Mouse (Mus musculus) T-cell, adult 2 months (primary cell): ENCODE data around the gene Kif2c.
A peak's percentile ranks its signal among the peaks of the same experiment; 100 is the strongest.

Source experiments
- DNase-seq: peaks from one replicate; pipeline ENCODE4 v3.0.0; 2022; ENCODE audit warnings: low spot score

The Kif2c gene

DNA sequence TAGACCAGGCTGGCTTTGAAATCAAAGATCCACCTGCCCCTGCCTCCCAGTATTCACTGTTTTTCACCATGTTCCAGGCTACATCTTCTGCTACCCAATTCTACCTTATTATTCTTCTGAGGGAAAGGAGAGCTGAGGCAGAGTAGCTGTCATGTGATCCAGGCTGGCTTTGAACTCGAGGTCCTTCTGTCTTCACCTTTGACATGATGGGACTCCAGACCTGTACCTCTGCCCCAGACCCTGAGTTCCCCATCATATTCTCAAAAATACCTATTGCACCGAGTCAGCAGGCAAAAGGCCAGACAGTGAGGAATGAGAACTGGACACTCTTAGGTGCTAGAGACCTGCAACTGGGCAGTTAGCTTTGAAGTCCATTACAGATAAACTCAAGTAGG lies 47.8 kb downstream of the Kif2c start:
- no peak for DNase-seq

DNA sequence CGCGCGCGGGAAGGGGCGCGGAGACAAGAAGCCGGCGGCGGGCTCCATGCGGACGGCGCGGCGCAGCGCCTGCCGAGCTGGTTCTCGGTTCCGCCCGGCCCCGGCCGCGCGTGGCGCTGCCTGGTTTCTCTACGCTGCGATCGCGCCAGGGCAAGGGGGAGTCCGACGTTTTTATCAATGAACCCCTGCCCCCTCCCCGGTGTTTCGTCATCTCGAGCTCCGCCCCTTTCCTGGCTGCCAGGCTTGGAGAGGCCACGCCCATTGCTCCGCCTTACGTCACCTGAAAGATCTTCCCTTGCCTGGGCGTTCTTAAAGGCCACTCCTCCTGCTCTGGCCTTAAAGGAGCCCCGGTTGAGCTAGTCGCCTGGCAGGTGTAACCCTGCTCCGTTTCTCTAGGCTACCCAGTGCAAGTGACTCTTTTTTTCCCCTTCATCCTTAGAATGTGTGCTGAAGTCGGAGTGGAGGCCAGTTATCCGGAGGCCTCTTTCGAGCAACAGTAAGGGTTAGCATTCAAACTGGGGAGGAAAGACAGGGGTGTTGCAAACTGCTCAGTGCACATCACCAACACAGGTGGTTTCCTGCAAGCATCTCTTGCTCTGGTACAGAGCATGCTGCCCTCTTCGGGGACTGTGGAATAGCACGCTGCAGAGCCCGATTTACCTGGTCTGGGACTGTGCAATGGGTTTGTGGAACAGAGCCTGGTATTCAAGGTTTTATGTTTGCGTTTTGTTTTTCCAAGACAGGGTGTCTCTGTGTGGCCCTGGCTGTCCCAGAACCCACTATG lies 48.4 kb downstream of the Kif2c start, which contains the start of gene Plk3:
TSS of gene Plk3 (minus strand) at position 147 of the 784 bp plus-strand sequence.
- DNase-seq = peak; percentile 98

DNA sequence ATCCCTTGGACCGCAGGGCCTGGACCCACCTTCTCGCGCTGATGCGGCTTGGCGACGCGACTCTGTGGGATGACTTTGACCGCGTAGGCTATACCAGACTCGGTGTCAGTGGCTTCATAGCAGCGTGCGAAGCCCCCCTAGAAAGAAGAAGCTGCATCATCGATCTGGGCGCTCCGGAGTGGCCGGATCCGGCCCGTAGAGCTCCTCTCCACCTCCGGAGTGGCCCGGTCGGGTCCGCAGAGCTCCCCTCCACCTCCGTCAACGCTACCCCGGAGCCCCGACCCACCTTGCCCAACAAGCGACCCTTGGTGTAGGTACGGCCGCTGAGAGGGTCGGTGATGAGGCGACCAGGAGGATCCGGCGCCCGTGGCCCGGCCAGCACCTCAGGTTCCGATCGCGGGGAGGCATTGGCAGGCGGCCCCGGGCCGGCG lies 49.1 kb downstream of the Kif2c start:
- no peak for DNase-seq

DNA sequence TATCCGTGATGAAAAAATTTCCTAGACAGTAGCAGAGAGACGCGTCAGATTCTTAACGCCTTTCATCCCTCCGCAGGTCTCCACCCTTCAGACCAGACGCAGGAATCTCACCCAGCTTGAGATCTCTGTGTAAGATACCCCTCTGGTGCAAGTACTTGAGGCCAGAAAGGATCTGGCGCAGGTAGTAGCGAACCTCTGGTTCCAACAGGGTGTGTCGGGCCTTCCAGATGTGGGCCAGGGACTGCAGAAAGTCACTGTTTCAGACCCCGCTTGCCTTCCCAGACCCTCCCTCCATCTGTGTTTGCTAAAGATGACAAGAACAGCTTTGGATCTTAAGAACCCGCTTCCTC lies 49.7 kb downstream of the Kif2c start:
- DNase-seq = no peak

DNA sequence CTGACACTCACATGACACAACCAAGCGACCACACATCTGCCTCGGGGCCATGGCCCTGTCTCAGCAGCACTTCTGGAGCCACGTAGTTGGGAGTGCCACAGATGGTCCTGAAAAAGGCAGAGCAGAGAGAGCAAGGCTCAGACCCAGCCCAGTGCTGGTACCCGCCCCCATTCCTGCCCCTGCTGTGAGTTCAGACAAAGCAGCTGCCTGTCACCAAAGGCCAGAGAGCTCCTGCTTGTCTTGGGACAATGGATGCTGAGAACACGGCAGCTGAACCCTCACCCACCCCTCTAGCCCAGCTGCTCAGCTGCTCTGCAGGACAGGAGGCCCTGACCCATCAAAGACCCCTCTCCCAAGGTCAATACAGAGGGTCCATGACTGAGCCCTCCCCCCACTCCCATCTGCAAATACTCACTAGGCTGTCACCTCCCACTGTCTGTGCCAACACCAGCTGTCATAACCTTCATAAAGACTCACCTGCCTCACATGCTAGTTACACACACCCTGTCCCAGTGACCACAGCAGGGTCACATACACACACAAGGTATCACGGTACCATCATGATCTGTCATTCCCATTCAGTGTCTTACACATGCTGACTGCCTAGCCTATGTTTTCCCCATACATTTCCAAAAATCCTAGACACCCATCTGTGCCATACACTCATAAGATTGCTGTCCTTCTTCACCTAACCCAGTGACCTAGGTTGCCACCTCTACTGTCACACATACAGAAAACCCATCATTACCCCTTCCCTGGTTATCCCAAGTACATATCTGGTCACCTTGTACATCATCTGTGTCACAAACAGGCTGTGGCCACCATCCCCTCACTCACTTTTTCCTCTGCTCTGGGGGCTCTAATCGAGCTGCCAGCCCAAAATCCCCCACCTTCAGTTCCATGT lies 50.3 kb downstream of the Kif2c start:
- DNase-seq = no peak

DNA sequence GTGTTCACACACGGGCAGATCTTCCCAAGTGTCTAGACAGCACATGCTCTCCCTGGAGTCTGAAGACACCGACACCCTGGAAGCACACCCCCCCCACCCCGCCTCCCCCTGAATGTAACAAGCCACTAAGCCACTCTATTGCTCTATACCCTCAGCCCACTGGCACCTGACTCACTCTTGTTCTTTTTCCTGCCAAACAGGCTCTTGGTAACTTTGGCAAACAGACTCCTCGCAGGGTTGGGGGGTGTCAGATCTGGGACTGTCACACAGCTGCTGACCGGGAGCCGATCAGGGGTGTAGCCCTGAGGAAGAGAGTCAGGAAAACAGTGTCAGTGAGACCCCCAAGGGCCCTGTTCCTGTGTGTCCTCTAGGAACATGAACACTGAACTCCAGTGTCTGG lies 51.2 kb downstream of the Kif2c start:
- no peak for DNase-seq

DNA sequence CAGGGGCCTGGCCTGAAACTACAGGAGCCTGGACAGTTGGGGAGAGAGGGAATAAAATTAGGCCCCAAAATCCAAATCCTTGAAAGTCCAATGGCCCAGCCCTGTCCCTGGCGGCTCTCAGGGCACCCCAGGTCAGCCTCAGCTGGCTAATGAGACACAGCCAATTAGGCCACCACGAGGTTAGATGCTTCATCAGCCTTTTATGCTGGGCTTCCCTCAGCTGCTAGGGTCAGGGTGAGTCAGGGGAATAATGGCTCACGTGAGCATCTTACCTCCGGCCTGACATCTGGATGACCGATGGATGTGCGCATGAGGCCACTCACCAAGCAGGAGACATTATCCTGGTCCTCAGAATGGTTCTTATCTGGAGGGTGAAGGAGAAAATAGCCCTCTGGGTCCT lies 51.6 kb downstream of the Kif2c start:
- DNase-seq = no peak

DNA sequence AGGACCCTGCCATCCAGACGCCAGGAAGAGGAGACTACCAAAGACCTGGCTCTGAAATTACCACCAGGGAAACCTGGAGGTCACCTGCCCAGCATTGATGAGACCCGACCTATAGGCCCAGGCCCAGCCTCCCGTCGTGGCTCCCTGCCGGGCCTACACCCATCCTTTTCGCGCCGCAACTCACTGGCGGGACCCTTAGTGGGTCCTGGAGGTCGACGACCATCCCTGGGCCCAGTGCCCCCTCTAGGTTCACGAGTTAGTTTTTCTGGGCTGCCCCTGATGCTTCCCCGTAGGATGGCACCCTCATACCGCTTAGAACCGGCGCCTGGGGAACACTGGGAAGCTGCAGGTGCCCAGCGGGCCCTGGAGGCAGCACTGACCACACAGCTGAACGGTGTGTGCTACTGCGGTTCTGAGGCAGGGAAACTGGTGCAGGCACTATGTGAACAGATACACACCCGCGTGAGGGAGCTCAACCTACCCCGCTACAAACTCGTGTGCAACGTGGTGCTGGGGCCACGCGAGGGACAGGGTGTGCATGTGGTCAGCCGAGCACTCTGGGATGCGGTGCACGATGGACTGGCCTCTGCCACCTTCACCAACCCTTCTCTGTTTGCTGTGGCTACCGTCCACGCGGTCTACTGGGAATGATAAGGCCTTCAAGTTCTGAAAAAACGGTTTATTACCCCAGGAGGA lies 54.3 kb downstream of the Kif2c start:
- no peak for DNase-seq

DNA sequence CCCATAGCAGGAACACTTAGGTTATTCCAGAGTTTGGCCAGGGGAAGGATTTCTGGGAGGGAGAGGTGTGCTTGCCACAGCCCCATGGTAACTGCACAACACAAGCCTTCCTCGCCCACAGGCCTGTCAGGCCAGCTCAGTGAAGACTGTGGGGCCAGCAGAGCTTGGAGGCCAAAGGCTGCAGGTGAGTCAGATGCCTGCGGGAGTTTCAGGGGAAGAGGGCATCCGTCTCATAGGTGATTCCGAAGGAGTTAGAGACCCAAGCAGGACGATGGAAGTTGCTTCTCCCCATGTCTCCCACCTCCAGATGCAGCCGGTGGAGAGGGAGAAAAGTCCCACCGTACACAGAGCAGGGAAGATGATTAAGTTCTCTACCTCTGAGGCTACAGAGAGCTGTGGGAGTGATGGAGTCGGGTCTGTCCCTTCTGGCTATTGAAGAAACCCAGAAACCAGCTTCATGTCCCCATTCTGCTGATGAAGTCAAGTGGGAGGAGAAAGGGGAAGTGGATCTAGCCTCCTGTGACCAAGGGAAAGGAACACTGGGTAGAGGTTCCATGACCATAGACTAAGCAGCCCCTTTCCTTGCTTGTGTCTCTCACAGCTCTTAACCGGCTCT lies 55.7 kb downstream of the Kif2c start, which contains the start of gene Tctex1d4:
TSS of gene Tctex1d4 (plus strand) at position 120 of the 616 bp plus-strand sequence.
- no peak for DNase-seq

DNA sequence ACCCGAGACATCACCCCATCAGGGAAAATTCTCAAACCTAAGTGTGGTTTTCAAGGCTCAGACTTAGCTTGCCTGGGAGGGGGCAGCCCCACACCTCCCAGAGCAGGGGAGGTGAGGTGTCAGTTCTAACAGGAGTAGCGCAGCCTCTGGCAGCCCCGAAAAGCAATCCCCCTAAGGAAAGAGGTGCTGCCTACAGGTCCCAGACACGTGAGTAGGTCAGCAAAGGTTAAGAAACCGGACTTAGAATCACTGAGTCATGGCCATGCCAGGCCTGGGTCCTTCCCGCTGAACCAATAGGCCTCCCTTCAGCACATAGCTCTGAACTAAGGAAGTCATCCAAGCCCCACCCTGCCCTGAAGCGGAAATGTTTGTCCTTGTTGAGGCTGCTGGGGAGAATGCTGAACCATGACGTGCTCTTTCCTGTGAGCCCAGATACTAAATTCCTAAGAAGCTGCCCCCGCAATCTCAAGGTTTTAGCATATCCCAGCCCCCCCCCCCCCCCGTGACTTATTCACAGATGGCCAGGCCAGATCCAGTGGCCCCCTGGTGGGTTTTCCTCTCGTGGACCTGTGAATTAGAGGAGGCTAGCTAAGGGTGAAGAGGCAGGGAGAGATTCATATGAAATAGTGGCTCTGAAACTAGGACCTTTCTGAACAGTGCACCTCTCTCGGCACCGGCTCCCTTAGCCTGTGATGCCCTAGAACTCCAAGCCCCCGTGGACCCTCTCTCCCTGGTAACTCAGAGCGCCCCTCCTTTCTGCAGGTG lies 56.3 kb downstream of the Kif2c start:
- peak; percentile 78 for DNase-seq

DNA sequence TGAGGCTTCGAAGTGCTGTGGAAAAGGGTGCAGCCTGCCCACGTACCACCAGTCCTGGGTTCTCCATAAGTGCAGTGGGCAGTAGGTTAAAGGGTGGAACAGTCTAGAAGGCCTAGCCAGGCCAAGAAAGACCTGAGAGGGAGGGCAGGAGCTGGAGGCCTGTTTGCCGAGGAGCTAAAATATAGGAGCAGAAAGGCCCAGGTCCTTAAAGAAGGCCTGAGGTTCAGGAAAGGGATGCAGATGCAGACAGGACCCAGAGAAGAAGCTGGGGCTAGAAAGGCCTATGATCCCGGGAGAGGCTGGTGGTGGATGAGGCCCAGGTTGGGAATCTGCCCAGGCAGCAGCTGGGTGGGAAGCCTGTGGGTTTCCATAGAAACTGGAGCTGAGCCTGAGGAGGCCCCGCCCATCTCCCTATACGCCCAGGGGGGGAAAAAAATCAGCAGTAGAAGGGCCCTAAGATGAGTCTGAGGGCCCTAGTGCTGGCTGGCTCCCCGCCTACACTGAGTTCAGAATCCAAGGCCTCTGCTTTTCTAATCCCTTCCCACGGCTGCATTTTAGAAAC lies 57.0 kb downstream of the Kif2c start, which contains the start of gene Btbd19:
TSS of gene Btbd19 (minus strand) at position 378 of the 562 bp plus-strand sequence.
- DNase-seq = no peak

DNA sequence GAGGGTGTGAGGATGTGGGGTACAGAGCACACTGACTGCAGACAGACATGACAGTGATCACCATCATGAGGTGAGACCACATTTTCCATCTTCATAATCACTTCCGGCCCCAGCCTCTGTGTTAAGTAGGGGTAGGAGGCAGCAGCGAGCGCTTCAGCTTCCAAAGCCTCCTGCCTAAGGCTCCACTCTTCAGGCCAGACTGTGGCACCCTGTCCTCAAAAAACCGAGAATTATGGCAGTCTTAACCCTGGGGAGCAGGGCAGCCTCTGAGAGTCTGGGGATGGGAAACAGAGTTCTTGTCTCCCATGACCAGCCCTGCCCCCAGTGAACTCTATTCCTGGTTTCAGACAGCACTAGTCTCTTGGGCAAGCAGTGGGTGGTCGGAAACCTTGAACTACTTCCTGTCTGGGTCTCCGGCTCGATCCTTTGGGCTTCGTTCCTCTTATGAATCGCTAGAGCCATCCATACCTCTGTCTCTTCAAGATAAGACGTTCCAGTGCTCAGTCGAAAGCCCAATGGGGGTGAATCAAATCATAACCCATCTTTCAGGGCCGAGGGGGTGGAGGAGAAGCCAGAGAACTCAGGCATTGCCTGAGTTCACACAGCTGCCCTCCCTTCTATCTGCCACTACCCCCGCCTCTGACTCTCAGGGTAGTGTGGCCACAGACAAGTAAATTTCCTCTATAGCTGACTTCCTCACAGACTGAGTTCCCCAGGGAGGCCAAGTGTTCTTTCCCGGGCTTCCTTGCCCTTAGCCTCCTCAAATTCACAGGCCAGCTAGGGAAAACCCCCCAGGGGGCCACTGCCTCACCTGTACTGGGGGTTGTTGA lies 57.7 kb downstream of the Kif2c start:
- peak; percentile 89 for DNase-seq

DNA sequence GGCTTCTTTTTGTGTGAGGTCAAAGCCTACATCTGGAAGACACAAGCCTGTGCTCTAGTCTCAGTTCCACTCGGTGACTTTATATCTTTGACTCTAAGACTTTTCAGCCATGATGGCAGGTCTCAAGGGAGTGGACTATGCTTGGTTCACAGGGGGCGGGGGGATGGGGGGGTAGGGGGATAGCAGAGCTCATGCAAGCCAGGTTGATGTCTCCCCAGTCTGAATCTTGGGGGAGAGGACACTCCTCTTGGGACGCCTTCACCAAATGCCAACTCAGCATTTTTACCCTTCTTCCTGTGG lies 58.3 kb downstream of the Kif2c start:
- no peak for DNase-seq

DNA sequence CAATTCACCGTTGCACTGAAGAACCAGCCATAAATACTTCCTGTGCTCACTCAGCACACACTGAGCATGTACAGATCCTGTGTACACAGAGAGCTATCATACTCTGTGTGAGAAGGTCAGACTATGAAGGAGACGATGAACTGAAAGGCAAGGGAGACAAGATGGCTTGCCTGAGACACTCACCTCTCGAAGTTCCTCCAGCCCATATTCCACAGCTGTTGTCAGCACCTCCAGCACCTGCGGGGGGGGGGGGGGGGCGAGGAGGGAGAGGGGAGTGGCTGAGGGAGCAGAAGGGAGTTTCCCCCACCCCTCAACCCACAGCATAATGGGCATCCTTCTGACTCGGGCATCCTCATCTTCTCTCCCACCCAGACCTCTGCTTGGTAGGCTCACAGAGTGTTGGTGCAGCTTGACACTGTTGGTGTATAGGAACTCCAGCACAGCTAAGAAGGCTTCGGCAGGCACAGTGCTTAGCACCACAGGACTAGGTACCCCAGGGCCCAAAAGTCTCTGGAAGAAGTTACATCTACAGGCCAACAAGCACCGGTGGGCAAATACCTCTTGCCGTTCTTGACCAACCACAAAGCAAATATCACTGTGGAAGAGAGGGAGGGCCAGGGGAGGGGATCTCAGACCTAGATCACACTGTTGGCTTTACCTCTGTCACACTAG lies 58.8 kb downstream of the Kif2c start:
- no peak for DNase-seq

DNA sequence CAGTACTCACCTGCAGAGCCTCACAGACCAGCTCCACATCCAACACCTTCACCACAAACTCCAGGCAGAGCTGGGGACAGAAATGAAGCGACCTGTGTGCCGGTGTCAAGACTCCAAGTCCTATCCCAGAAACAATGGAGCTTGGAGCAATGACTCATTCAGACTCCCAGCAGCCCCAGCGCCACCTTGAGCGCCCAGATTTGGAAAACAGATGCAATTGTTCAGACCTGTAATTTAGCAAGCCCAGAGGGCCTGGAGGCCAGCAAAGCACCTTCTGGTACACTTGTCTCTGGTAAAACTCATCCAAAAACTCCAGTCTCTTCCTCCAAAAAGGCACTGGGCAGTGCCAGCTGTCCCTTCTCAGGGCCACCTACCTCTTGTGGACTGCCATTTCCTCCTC lies 60.2 kb downstream of the Kif2c start:
- DNase-seq = no peak

DNA sequence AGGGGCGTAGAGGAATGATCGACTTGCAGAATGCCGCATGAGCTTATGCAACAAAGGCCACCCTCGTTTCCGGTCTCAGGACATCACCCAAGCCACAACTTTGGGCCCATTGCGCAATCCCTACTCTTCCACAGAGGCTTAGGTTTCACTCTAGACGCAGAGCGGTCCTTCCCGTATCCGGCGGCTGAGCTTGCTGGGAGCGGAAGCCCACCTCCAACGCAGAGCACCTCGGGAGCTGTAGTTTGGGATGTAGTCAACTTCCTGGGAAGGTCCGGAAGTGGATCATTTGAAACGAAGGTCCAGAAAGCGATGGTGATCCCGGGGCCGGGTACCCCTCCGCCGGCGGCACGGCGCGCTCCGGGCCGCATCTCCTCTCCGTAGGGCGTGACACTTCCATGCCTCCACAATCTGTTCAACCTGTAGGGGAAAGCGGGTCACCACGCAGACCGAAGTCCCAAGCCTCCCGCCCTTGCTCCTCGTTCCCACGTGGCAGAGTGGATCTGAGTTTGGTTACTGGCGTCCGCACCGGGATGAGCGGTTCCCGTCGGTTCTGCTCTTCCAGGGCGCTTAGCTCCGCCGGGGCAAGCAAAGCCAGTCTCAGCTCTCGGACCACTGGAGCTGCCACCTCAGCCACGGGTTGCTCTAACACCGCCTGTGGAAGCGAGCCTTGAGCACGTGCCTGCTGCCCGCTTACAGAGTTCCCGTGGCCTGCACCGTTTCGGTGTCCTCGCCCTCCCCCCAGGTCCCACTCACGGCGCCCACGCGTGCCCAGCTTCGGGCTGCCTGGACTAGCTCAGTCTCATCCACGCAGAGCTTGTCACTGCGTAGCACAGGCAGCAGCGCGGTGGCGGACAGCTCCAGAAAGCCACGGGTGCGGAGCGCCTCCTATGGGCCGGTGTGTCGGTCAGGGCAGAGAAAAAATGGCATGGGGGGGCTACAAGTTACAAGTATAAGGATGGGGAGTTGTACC lies 61.7 kb downstream of the Kif2c start:
- peak; percentile 88 for DNase-seq

DNA sequence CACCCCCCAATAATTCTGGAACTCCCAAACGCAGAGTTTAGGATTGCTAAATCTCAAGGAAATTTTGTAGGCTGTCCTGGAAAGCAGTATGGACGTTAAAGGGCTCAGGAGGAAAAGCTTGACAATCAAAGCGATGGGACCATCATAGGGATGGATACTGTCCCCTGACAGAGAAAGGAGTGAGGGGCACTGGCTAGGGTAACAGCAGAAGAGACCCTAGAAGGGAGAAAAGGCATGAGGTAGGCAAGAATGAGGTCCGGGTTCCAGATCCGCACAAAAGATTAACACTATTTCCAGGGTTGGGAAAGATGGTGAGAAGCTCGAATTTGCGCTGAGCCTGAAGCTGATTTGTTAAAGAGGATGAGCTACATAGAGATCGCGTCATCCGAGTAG lies 62.4 kb downstream of the Kif2c start:
- no peak for DNase-seq

DNA sequence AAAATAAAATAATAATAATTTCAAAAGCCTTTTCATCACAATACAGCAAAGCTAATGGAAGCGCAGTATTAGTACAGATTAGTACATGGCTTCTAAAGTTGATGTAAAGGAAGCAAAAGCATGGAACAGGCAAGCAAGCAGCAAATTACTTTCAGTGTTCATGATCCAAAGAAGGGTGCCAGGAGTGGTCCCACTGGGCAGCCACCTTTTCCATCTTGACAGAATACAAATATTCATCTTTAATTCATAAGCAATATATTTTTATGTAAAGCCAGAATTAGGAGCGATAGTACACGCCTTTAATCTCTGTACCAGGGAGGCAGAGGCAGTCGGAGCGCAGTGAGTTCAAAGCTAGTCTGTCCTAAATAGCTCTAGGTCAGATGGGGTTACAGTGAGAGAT lies 62.8 kb downstream of the Kif2c start:
- no peak for DNase-seq
